Mouse (Mus musculus) heart, postnatal 0 days (tissue): ENCODE measurements around the gene Sipa1l2.

Source experiments
- CTCF ChIP-seq: IDR thresholded peaks from 2 replicates; pipeline ENCODE4 v1.5.1; 2016; ENCODE audit warnings: antibody characterized with exemption, control low read depth, low read depth
- EP300 ChIP-seq: IDR thresholded peaks from 2 replicates; pipeline ENCODE4 v1.6.1; 2016; ENCODE audit warnings: antibody characterized with exemption, low read depth

DNA sequence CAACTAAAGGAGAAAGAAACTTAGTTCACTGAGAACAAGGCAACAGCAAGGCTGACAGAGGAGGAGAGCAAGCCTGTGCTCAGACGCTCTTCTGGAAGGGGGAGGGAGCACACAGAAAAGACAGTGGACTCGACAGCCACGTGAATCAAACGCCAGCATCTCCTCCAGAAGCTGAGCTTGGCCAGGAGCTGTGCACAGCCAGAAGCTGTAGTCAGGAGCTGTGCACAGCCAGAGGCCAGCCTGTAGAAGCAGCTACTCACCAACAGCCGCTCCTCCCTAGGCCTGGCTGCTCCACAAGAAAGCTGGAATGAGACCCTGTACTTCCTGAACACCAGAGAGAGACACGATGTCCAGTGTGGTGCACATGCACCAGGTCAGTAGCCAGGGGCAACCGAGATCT is 37.4 kb downstream of the Sipa1l2 start:
- TF ChIP-seq EP300 (no peak), CTCF (no peak)
